In genomic region chr12:79456251-79456650, GRCm38 (mm10) we compare ENCODE assay signal across 21 mouse cellular contexts.
DNase-seq lines count a peak whose midpoint lies in the region; ATAC-seq lines count a peak whose summit lies in the region.
"Had no signal": no experiment of that assay in that cellular context is flagged by ENCODE, and none has a peak within 500 bp of the region (broad histone marks: within the 10 kb centered on the region; RNA-seq: fewer than 3 reads in every experiment).

No protein-coding gene starts in this region.

- 86% methylated on average over 9 of the region's 9 CpGs for WGBS in forebrain, embryonic 11.5 days
- 61% methylated on average over 9 of the region's 9 CpGs for WGBS in forebrain, embryonic 16.5 days
- WGBS in kidney, embryonic 16.5 days = 54% methylated on average over 9 of the region's 9 CpGs
- WGBS in embryonic facial prominence, embryonic 15.5 days = 90% methylated on average over 9 of the region's 9 CpGs
- WGBS in limb, embryonic 15.5 days = 77% methylated on average over 9 of the region's 9 CpGs

- no peak overlapping the region for H3K9ac ChIP-seq in forebrain, embryonic 11.5 days (ENCODE audit: low read length)
- H3K9ac ChIP-seq in forebrain, embryonic 16.5 days (replicated peaks; ENCODE audit: low read depth, low read length) = no peak overlapping the region
- H3K9ac ChIP-seq in kidney, embryonic 16.5 days (replicated peaks; ENCODE audit: low read length) = no peak overlapping the region
- H3K9ac ChIP-seq in embryonic facial prominence, embryonic 15.5 days = no peak overlapping the region
- no peak overlapping the region for H3K9ac ChIP-seq in limb, embryonic 15.5 days
- H3K9ac ChIP-seq: limb, embryonic 12.5 days; liver, embryonic 14.5 days; lung, embryonic 14.5 days; neural tube, embryonic 15.5 days had no signal

- no peak for DNase-seq in forebrain, embryonic 11.5 days (ENCODE audit: low spot score)
- DNase-seq in kidney, adult 11 months = no peak
- DNase-seq: adrenal gland, postnatal 14 days; cerebellum, adult 8-10 months; cerebellum, postnatal 36 days; kidney, adult 18-20 months; kidney, postnatal 36 days; layer of hippocampus, postnatal 36 days; lung, embryonic 14.5 days; thymus, adult 2 months; thymus, postnatal 4 days had no signal

- peak overlapping the region; percentile 78 for H3K27ac ChIP-seq in forebrain, embryonic 11.5 days (ENCODE audit: low read depth, low read length)
- H3K27ac ChIP-seq in forebrain, embryonic 16.5 days (ENCODE audit: low read length) = no peak overlapping the region
- peak overlapping the region; percentile 79 for H3K27ac ChIP-seq in kidney, embryonic 16.5 days (ENCODE audit: low read length)
- H3K27ac ChIP-seq in embryonic facial prominence, embryonic 15.5 days (replicated peaks) = peak overlapping the region; percentile 76; the same call in 1 of the 2 replicates
- H3K27ac ChIP-seq in limb, embryonic 15.5 days = peak overlapping the region; percentile 27; the same call in 1 of the 2 replicates
- H3K27ac ChIP-seq: heart, embryonic 10.5 days; liver, embryonic 14.5 days; neural tube, embryonic 15.5 days had no signal

- no peak for ATAC-seq in forebrain, embryonic 11.5 days (replicated peaks; ENCODE audit: low FRiP score)
- ATAC-seq in forebrain, embryonic 16.5 days = no peak
- ATAC-seq in kidney, embryonic 16.5 days (ENCODE audit: low FRiP score, low TSS enrichment) = peak; percentile 39; the same call in 1 of the 2 replicates
- no peak for ATAC-seq in embryonic facial prominence, embryonic 15.5 days (ENCODE audit: insufficient number of reproducible peaks, low FRiP score, low TSS enrichment, low read depth)
- ATAC-seq in limb, embryonic 15.5 days (ENCODE audit: insufficient number of reproducible peaks, low FRiP score, low TSS enrichment, low read depth) = no peak
- ATAC-seq in megakaryocyte progenitor cell, adult 5-6 weeks (replicated peaks; ENCODE audit: poor library complexity) = no peak

- H3K9me3 ChIP-seq in forebrain, embryonic 11.5 days (ENCODE audit: control insufficient read depth, low read length) = no peaks in the 10 kb centered on the region
- H3K9me3 ChIP-seq in forebrain, embryonic 16.5 days (ENCODE audit: control insufficient read depth, low read length) = no peaks in the 10 kb centered on the region
- no peaks in the 10 kb centered on the region for H3K9me3 ChIP-seq in kidney, embryonic 16.5 days (ENCODE audit: low read length)
- no peaks in the 10 kb centered on the region for H3K9me3 ChIP-seq in embryonic facial prominence, embryonic 15.5 days (replicated peaks)
- H3K9me3 ChIP-seq in limb, embryonic 15.5 days = no peaks in the 10 kb centered on the region
- H3K9me3 ChIP-seq: heart, embryonic 10.5 days; limb, embryonic 12.5 days; megakaryocyte, embryonic 14.5 days; neural tube, embryonic 15.5 days had no signal

- no peak overlapping the region for H3K4me3 ChIP-seq in forebrain, embryonic 11.5 days (ENCODE audit: low read depth, low read length)
- H3K4me3 ChIP-seq in forebrain, embryonic 16.5 days (replicated peaks; ENCODE audit: low read length) = no peak overlapping the region
- H3K4me3 ChIP-seq in kidney, embryonic 16.5 days (ENCODE audit: low read length) = no peak overlapping the region
- H3K4me3 ChIP-seq in embryonic facial prominence, embryonic 15.5 days (replicated peaks) = no peak overlapping the region
- H3K4me3 ChIP-seq in limb, embryonic 15.5 days = no peak overlapping the region
- H3K4me3 ChIP-seq: heart, embryonic 10.5 days; limb, embryonic 12.5 days; megakaryocyte, embryonic 14.5 days; neural tube, embryonic 15.5 days had no signal

- H3K4me2 ChIP-seq in forebrain, embryonic 11.5 days (ENCODE audit: low read depth, low read length, severe bottlenecking) = no peak overlapping the region
- H3K4me2 ChIP-seq in forebrain, embryonic 16.5 days (ENCODE audit: low read length) = no peak overlapping the region
- no peak overlapping the region for H3K4me2 ChIP-seq in kidney, embryonic 16.5 days (replicated peaks; ENCODE audit: low read depth, low read length)
- H3K4me2 ChIP-seq in embryonic facial prominence, embryonic 15.5 days (replicated peaks) = no peak overlapping the region
- H3K4me2 ChIP-seq in limb, embryonic 15.5 days = no peak overlapping the region
- H3K4me2 ChIP-seq: limb, embryonic 12.5 days; lung, embryonic 14.5 days; neural tube, embryonic 15.5 days had no signal

- peaks cover 3% of the 10 kb centered on the region for H3K4me1 ChIP-seq in forebrain, embryonic 11.5 days (replicated peaks; ENCODE audit: control insufficient read depth, insufficient read depth, low read length)
- H3K4me1 ChIP-seq in forebrain, embryonic 16.5 days (replicated peaks; ENCODE audit: control insufficient read depth, insufficient read depth, low read length) = peaks cover 12% of the 10 kb centered on the region
- peaks cover 17% of the 10 kb centered on the region for H3K4me1 ChIP-seq in kidney, embryonic 16.5 days (ENCODE audit: insufficient read depth, low read length)
- H3K4me1 ChIP-seq in embryonic facial prominence, embryonic 15.5 days = no peaks in the 10 kb centered on the region
- H3K4me1 ChIP-seq in limb, embryonic 15.5 days = peaks cover 13% of the 10 kb centered on the region
- H3K4me1 ChIP-seq: heart, embryonic 10.5 days; megakaryocyte, embryonic 14.5 days had no signal

- no peaks in the 10 kb centered on the region for H3K36me3 ChIP-seq in forebrain, embryonic 11.5 days (ENCODE audit: control insufficient read depth, insufficient read depth, low read length)
- no peaks in the 10 kb centered on the region for H3K36me3 ChIP-seq in forebrain, embryonic 16.5 days (ENCODE audit: control insufficient read depth, insufficient read depth)
- H3K36me3 ChIP-seq in kidney, embryonic 16.5 days (ENCODE audit: insufficient read depth, low read length) = no peaks in the 10 kb centered on the region
- H3K36me3 ChIP-seq in embryonic facial prominence, embryonic 15.5 days = no peaks in the 10 kb centered on the region
- no peaks in the 10 kb centered on the region for H3K36me3 ChIP-seq in limb, embryonic 15.5 days
- H3K36me3 ChIP-seq: heart, embryonic 10.5 days; limb, embryonic 12.5 days; neural tube, embryonic 15.5 days had no signal

- no peaks in the 10 kb centered on the region for H3K27me3 ChIP-seq in forebrain, embryonic 11.5 days (ENCODE audit: control insufficient read depth, insufficient read depth, low read length)
- H3K27me3 ChIP-seq in forebrain, embryonic 16.5 days (replicated peaks; ENCODE audit: control insufficient read depth, insufficient read depth, low read length) = no peaks in the 10 kb centered on the region
- H3K27me3 ChIP-seq in kidney, embryonic 16.5 days (ENCODE audit: insufficient read depth, low read length) = no peaks in the 10 kb centered on the region
- H3K27me3 ChIP-seq in embryonic facial prominence, embryonic 15.5 days = no peaks in the 10 kb centered on the region
- H3K27me3 ChIP-seq in limb, embryonic 15.5 days = no peaks in the 10 kb centered on the region
- H3K27me3 ChIP-seq: limb, embryonic 12.5 days; neural tube, embryonic 15.5 days had no signal
